Mouse (Mus musculus): ENCODE results near the gene Vil1. TPM values are rescaled to one million over a fixed set of nuclear protein-coding genes. Genes with fewer than 3 reads are reported as not detected.

The Vil1 gene
- polyA plus RNA-seq, 1 experiment: 0.74 TPM

GRCm38 (mm10) chr1:74437702-74438427 lies 28.7 kb downstream of the Vil1 start:
- H3K27me3 ChIP-seq (ENCODE audit: control insufficient read depth, insufficient read depth, low read length): no peaks in the 10 kb centered on the region
- no peak for DNase-seq
- H3K4me3 ChIP-seq (ENCODE audit: control insufficient read depth, insufficient read depth, low read length): no peak overlapping the region
- WGBS: 89% methylated on average over 8 of the region's 8 CpGs
- H3K4me1 ChIP-seq (replicated peaks; ENCODE audit: control insufficient read depth, insufficient read depth, low read length): peaks cover 4% of the 10 kb centered on the region; the same call in 1 of the 2 replicates
- peaks cover 30% of the 10 kb centered on the region for H3K36me3 ChIP-seq (ENCODE audit: control insufficient read depth, insufficient read depth, low read length)
- H3K27ac ChIP-seq (ENCODE audit: control insufficient read depth, insufficient read depth, low read length): no peak overlapping the region
- no peak for TF ChIP-seq CTCF (IDR thresholded peaks at IDR 0.05; ENCODE audit: borderline replicate concordance, control insufficient read depth, extremely low read depth, insufficient read depth, low read length, poor library complexity)
- no peak for TF ChIP-seq POLR2A (IDR thresholded peaks at IDR 0.05; ENCODE audit: control insufficient read depth, extremely low read depth, insufficient read depth, low read length, poor library complexity)

- WGBS: 80% methylated on average over 19 of the region's 19 CpGs
- no peak overlapping the region for H3K27ac ChIP-seq (ENCODE audit: control insufficient read depth, insufficient read depth, low read length)
- H3K36me3 ChIP-seq (ENCODE audit: control insufficient read depth, insufficient read depth, low read length): peaks cover 34% of the 10 kb centered on the region
- TF ChIP-seq POLR2A (IDR thresholded peaks at IDR 0.05; ENCODE audit: control insufficient read depth, extremely low read depth, insufficient read depth, low read length, poor library complexity) (no peak), CTCF (IDR thresholded peaks at IDR 0.05; ENCODE audit: borderline replicate concordance, control insufficient read depth, extremely low read depth, insufficient read depth, low read length, poor library complexity) (no peak)
- peaks cover 4% of the 10 kb centered on the region; the same call in 1 of the 2 replicates for H3K4me1 ChIP-seq (replicated peaks; ENCODE audit: control insufficient read depth, insufficient read depth, low read length)
- H3K27me3 ChIP-seq (ENCODE audit: control insufficient read depth, insufficient read depth, low read length): no peaks in the 10 kb centered on the region
- DNase-seq: no peak
- no peak overlapping the region for H3K4me3 ChIP-seq (ENCODE audit: control insufficient read depth, insufficient read depth, low read length)
Observed at GRCm38 (mm10) chr1:74439166-74439876, 30.1 kb downstream of the Vil1 start.

DNA sequence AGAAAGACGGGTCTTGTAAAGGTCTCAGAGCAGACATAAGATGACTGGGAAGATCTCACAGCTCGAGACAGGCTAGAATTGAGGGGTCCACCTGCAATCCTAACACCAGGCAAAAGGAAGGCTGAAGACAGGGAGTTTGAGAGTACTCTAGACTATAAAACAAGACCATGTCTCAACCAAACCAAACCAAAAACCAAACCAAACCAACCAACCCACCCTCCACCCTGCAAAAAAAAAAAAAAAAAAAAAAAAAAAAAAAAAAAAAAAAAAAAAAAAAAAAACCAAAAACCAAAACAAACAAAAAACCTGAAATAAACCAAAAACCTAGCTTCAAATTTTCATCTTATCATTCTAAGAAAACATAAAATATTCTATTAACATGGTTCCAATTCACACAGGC lies 35.4 kb downstream of the Vil1 start:
- WGBS: 94% methylated on average over 2 of the region's 2 CpGs
- peaks cover 41% of the 10 kb centered on the region for H3K36me3 ChIP-seq (ENCODE audit: control insufficient read depth, insufficient read depth, low read length)
- no peak overlapping the region for H3K4me3 ChIP-seq (ENCODE audit: control insufficient read depth, insufficient read depth, low read length)
- no peaks in the 10 kb centered on the region for H3K4me1 ChIP-seq (replicated peaks; ENCODE audit: control insufficient read depth, insufficient read depth, low read length)
- no peak overlapping the region for H3K27ac ChIP-seq (ENCODE audit: control insufficient read depth, insufficient read depth, low read length)
- DNase-seq: no peak
- no peak for TF ChIP-seq POLR2A (IDR thresholded peaks at IDR 0.05; ENCODE audit: control insufficient read depth, extremely low read depth, insufficient read depth, low read length, poor library complexity)
- no peak for TF ChIP-seq CTCF (IDR thresholded peaks at IDR 0.05; ENCODE audit: borderline replicate concordance, control insufficient read depth, extremely low read depth, insufficient read depth, low read length, poor library complexity)
- no peaks in the 10 kb centered on the region for H3K27me3 ChIP-seq (ENCODE audit: control insufficient read depth, insufficient read depth, low read length)

DNA sequence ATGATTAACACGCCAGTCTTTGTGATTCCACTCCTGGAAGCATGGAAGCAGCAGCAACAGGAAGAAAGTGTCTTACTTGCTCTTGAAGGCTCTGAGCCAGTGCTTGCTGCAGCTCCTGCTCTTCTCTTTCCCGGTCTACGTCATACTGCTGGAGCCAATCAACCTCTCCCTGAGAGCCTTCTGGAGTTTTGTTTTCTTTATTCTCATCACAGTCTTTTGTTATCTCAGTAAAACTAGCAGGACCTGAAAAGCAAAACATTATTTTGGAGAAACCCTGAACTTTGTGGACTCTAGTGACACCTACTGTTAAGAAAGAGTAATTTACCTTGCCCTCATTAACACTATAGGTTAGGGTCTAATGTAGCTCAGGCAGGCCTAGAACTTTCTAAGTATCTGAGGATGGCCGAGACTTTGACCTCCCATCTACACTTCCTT lies 43.5 kb downstream of the Vil1 start:
- Histone ChIP-seq H3K4me1 (replicated peaks; ENCODE audit: control insufficient read depth, insufficient read depth, low read length) (no peaks in the 10 kb centered on the region), H3K27me3 (ENCODE audit: control insufficient read depth, insufficient read depth, low read length) (no peaks in the 10 kb centered on the region), H3K36me3 (ENCODE audit: control insufficient read depth, insufficient read depth, low read length) (peaks cover 70% of the 10 kb centered on the region), H3K27ac (ENCODE audit: control insufficient read depth, insufficient read depth, low read length) (no peak overlapping the region), H3K4me3 (ENCODE audit: control insufficient read depth, insufficient read depth, low read length) (no peak overlapping the region)
- WGBS: 78% methylated on average over 4 of the region's 4 CpGs
- DNase-seq: no peak
- TF ChIP-seq CTCF (IDR thresholded peaks at IDR 0.05; ENCODE audit: borderline replicate concordance, control insufficient read depth, extremely low read depth, insufficient read depth, low read length, poor library complexity): no peak

DNA sequence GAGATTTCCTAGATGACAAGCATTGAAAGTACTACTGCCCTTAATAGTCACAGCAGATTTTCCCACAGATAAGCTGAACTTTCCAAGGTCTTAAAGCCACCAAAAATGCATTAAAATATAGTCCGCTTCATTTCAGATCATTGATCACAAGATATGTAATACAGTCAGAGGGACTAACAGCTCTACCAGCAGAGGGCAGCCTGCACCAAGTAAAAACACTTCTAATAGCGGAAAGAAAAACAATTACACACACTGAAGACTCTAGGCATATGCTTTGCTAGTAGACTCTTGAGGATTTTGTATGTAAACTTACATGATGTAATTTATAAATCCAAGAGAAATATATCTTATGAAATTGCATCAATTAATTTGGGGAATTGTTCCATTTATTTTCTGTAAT lies 51.1 kb downstream of the Vil1 start:
- TF ChIP-seq CTCF (IDR thresholded peaks at IDR 0.05; ENCODE audit: borderline replicate concordance, control insufficient read depth, extremely low read depth, insufficient read depth, low read length, poor library complexity): no peak
- no peak for TF ChIP-seq POLR2A (IDR thresholded peaks at IDR 0.05; ENCODE audit: control insufficient read depth, extremely low read depth, insufficient read depth, low read length, poor library complexity)
- Histone ChIP-seq H3K27me3 (ENCODE audit: control insufficient read depth, insufficient read depth, low read length) (no peaks in the 10 kb centered on the region), H3K36me3 (ENCODE audit: control insufficient read depth, insufficient read depth, low read length) (peaks cover 38% of the 10 kb centered on the region), H3K4me3 (ENCODE audit: control insufficient read depth, insufficient read depth, low read length) (no peak overlapping the region), H3K27ac (ENCODE audit: control insufficient read depth, insufficient read depth, low read length) (no peak overlapping the region), H3K4me1 (replicated peaks; ENCODE audit: control insufficient read depth, insufficient read depth, low read length) (no peaks in the 10 kb centered on the region)
- 96% methylated on average over 2 of the region's 2 CpGs for WGBS
- peak; percentile 26 for DNase-seq

Other genes with a start within 250 kb of the Vil1 start
- not detected in 2 replicates for gene Cxcr1, start 214.7 kb upstream of the Vil1 start, polyA plus RNA-seq (2012; rRNA removed)
- 263 and 279 TPM in 2 replicates for gene Arpc2, start 173.3 kb upstream of the Vil1 start, polyA plus RNA-seq (2012; rRNA removed)
- gene Gpbar1, start 130.8 kb upstream of the Vil1 start, polyA plus RNA-seq (2012; rRNA removed): 0.40 and 1.3 TPM in 2 replicates
- gene Aamp, start 124.6 kb upstream of the Vil1 start, polyA plus RNA-seq (2012; rRNA removed): 183 and 201 TPM in 2 replicates
- gene Pnkd, start 124.4 kb upstream of the Vil1 start, polyA plus RNA-seq (2012; rRNA removed): 41.1 and 50.1 TPM in 2 replicates
- 55.5 and 69.2 TPM in 2 replicates for gene Tmbim1, start 103.8 kb upstream of the Vil1 start, polyA plus RNA-seq (2012; rRNA removed)
- 0.13 and 0.27 TPM in 2 replicates for gene Catip, start 47.3 kb upstream of the Vil1 start, polyA plus RNA-seq (2012; rRNA removed)
- 46.3 and 48.7 TPM in 2 replicates for gene Slc11a1, start 34.2 kb upstream of the Vil1 start, polyA plus RNA-seq (2012; rRNA removed)
- 201 and 203 TPM in 2 replicates for gene Ctdsp1, start 17.9 kb upstream of the Vil1 start, polyA plus RNA-seq (2012; rRNA removed)
- gene Cnot9, start 96.7 kb downstream of the Vil1 start, polyA plus RNA-seq (2012; rRNA removed): 40.2 and 53.1 TPM in 2 replicates
- gene Plcd4, start 133.5 kb downstream of the Vil1 start, polyA plus RNA-seq (2012; rRNA removed): 0.24 and 0.33 TPM in 2 replicates
- 7.3 and 8.6 TPM in 2 replicates for gene Usp37, start 134.9 kb downstream of the Vil1 start, polyA plus RNA-seq (2012; rRNA removed)
- 28.4 and 30.3 TPM in 2 replicates for gene Zfp142, start 178.9 kb downstream of the Vil1 start, polyA plus RNA-seq (2012; rRNA removed)
- 14.7 and 17.3 TPM in 2 replicates for gene Bcs1l, start 178.9 kb downstream of the Vil1 start, polyA plus RNA-seq (2012; rRNA removed)
- 68.0 and 82.4 TPM in 2 replicates for gene Rnf25, start 192.0 kb downstream of the Vil1 start, polyA plus RNA-seq (2012; rRNA removed)
- 2.6 and 3.7 TPM in 2 replicates for gene Stk36, start 192.1 kb downstream of the Vil1 start, polyA plus RNA-seq (2012; rRNA removed)